Mouse (Mus musculus) spleen, adult 2 months (tissue): ENCODE data around the gene Aspdh.

ENCODE experiments used
- CTCF ChIP-seq: fragments of 200-500 bp; IDR thresholded peaks from 2 replicates; pipeline ENCODE4 v1.5.1; 2011; ENCODE audit warnings: mild to moderate bottlenecking, inconsistent platforms; ENCODE audit not compliant: insufficient read depth, insufficient read length, insufficient replicate concordance; ENCODE audit errors: extremely low read depth
- POLR2A ChIP-seq: fragments of 200-500 bp; IDR thresholded peaks from 2 replicates; pipeline ENCODE4 v1.6.1; 2011; ENCODE audit warnings: low read depth, low read length, inconsistent platforms

DNA sequence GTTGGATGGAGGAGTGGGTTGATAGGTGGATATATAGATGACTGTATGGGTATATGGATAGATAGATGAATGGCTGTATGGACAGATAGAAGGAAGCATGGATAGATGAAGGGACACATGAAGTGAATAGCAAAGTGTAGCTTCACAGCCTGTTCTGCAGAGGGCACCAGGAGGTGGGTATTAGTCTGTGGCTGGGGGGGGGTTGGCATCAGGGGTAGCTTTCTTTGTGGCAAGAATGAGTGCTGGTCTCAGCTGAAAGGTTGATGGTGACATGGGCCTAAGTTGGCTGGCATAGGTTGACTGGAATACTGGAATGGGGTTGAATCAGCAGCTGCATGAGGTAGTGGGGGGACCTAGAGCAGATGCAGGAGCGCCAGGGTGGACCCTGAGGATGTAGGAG is 24.0 kb upstream of the Aspdh start:
- TF ChIP-seq POLR2A (no peak), CTCF (no peak)
